In genomic region chrX:11689989-11690405, GRCm38 (mm10) we compare ENCODE assay signal across 9 mouse cellular contexts.
DNase-seq lines count a peak whose midpoint lies in the region; ATAC-seq and TF ChIP-seq lines count a peak whose summit lies in the region.
"Had no signal": no experiment of that assay in that cellular context is flagged by ENCODE, and none has a peak within 500 bp of the region (broad histone marks: within the 10 kb centered on the region; RNA-seq: fewer than 3 reads in every experiment).

No protein-coding gene starts in this region.

- H3K27ac ChIP-seq in midbrain, embryonic 14.5 days (replicated peaks; ENCODE audit: low read depth, low read length): peak overlapping the region; percentile 20; the same call in 1 of the 2 replicates
- H3K27ac ChIP-seq in midbrain, postnatal 0 days (ENCODE audit: low read depth, low read length): no peak overlapping the region
- H3K27ac ChIP-seq in forebrain, embryonic 16.5 days (ENCODE audit: low read length): no peak overlapping the region
- H3K27ac ChIP-seq in lung, postnatal 0 days (ENCODE audit: low read length): no peak overlapping the region

- H3K9me3 ChIP-seq in midbrain, embryonic 14.5 days (ENCODE audit: control insufficient read depth, low read length): no peaks in the 10 kb centered on the region
- H3K9me3 ChIP-seq in midbrain, postnatal 0 days (ENCODE audit: low read length): no peaks in the 10 kb centered on the region
- no peaks in the 10 kb centered on the region for H3K9me3 ChIP-seq in forebrain, embryonic 16.5 days (ENCODE audit: control insufficient read depth, low read length)
- H3K9me3 ChIP-seq in lung, postnatal 0 days (ENCODE audit: low read length): no peaks in the 10 kb centered on the region

- H3K4me3 ChIP-seq in midbrain, embryonic 14.5 days (replicated peaks; ENCODE audit: low read depth, low read length): no peak overlapping the region
- H3K4me3 ChIP-seq in midbrain, postnatal 0 days (ENCODE audit: low read depth, low read length): no peak overlapping the region
- 0 out of 2 replicates have a peak overlapping the region, but pooled peaks have one; percentile 8 for H3K4me3 ChIP-seq in forebrain, embryonic 16.5 days (replicated peaks; ENCODE audit: low read length)
- no peak overlapping the region for H3K4me3 ChIP-seq in lung, postnatal 0 days (ENCODE audit: low read depth, low read length)

- DNase-seq in midbrain, embryonic 14.5 days: no peak
- no peak for DNase-seq in midbrain, postnatal 0 days (ENCODE audit: low spot score)
- peak; percentile 5 for DNase-seq in lung, postnatal 0 days (ENCODE audit: low spot score)
- DNase-seq in thymus, postnatal 25 days: peak; percentile 20
- no peak for DNase-seq in adrenal gland, postnatal 10 days
- DNase-seq: cerebellum, adult 11-12 months; heart, postnatal 4 days had no signal

- no peaks in the 10 kb centered on the region for H3K36me3 ChIP-seq in midbrain, embryonic 14.5 days (ENCODE audit: control insufficient read depth, insufficient read depth, low read length)
- no peaks in the 10 kb centered on the region for H3K36me3 ChIP-seq in midbrain, postnatal 0 days (ENCODE audit: insufficient read depth, low read length)
- no peaks in the 10 kb centered on the region for H3K36me3 ChIP-seq in forebrain, embryonic 16.5 days (ENCODE audit: control insufficient read depth, insufficient read depth)
- H3K36me3 ChIP-seq in lung, postnatal 0 days (ENCODE audit: insufficient read depth, low read length): no peaks in the 10 kb centered on the region

- H3K9ac ChIP-seq in midbrain, embryonic 14.5 days (replicated peaks; ENCODE audit: low read length): no peak overlapping the region; the same call in 1 of the 2 replicates
- no peak overlapping the region for H3K9ac ChIP-seq in midbrain, postnatal 0 days (replicated peaks; ENCODE audit: low read length, poor library complexity, severe bottlenecking)
- no peak overlapping the region for H3K9ac ChIP-seq in forebrain, embryonic 16.5 days (replicated peaks; ENCODE audit: low read depth, low read length)
- no peak overlapping the region for H3K9ac ChIP-seq in lung, postnatal 0 days (replicated peaks; ENCODE audit: low read depth)

- H3K4me1 ChIP-seq in midbrain, embryonic 14.5 days (ENCODE audit: control insufficient read depth, insufficient read depth, low read length): no peaks in the 10 kb centered on the region
- H3K4me1 ChIP-seq in midbrain, postnatal 0 days (ENCODE audit: insufficient read depth, low read length): no peaks in the 10 kb centered on the region; the same call in 1 of the 2 replicates
- peaks cover 9% of the 10 kb centered on the region for H3K4me1 ChIP-seq in forebrain, embryonic 16.5 days (replicated peaks; ENCODE audit: control insufficient read depth, insufficient read depth, low read length)
- no peaks in the 10 kb centered on the region for H3K4me1 ChIP-seq in lung, postnatal 0 days (ENCODE audit: insufficient read depth, low read depth, low read length)

- TF ChIP-seq EP300 in lung, postnatal 0 days (IDR thresholded peaks at IDR 0.05): no peak

- WGBS in midbrain, embryonic 14.5 days: 49% methylated on average over 18 of the region's 18 CpGs
- WGBS in midbrain, postnatal 0 days: 52% methylated on average over 18 of the region's 18 CpGs
- WGBS in forebrain, embryonic 16.5 days: 30% methylated on average over 18 of the region's 18 CpGs
- 35% methylated on average over 18 of the region's 18 CpGs for WGBS in lung, postnatal 0 days

- no peak overlapping the region for H3K4me2 ChIP-seq in midbrain, embryonic 14.5 days (ENCODE audit: low read length)
- H3K4me2 ChIP-seq in midbrain, postnatal 0 days (ENCODE audit: low read depth, low read length, poor library complexity, severe bottlenecking): no peak overlapping the region
- peak overlapping the region; percentile 43 for H3K4me2 ChIP-seq in forebrain, embryonic 16.5 days (ENCODE audit: low read length)
- H3K4me2 ChIP-seq in lung, postnatal 0 days (replicated peaks; ENCODE audit: low read depth, low read length): peak overlapping the region; percentile 41

- ATAC-seq in midbrain, embryonic 14.5 days (ENCODE audit: low FRiP score, low TSS enrichment): no peak
- ATAC-seq in midbrain, postnatal 0 days (ENCODE audit: low FRiP score): no peak
- peak; percentile 36; the same call in 1 of the 2 replicates for ATAC-seq in forebrain, embryonic 16.5 days
- ATAC-seq in lung, postnatal 0 days: 0 out of 2 replicates have a peak, but pooled peaks have one; percentile 17
- no peak for ATAC-seq in inflammation-experienced regulatory T-cells, adult 6 months

- no peaks in the 10 kb centered on the region for H3K27me3 ChIP-seq in midbrain, embryonic 14.5 days (ENCODE audit: control insufficient read depth, insufficient read depth, low read length)
- no peaks in the 10 kb centered on the region for H3K27me3 ChIP-seq in midbrain, postnatal 0 days (ENCODE audit: insufficient read depth, low read length)
- no peaks in the 10 kb centered on the region for H3K27me3 ChIP-seq in forebrain, embryonic 16.5 days (replicated peaks; ENCODE audit: control insufficient read depth, insufficient read depth, low read length)
- no peaks in the 10 kb centered on the region for H3K27me3 ChIP-seq in lung, postnatal 0 days (replicated peaks; ENCODE audit: insufficient read depth, low read length)

- TF ChIP-seq CTCF in midbrain, postnatal 0 days (IDR thresholded peaks at IDR 0.05): no peak
- TF ChIP-seq CTCF in lung, postnatal 0 days (IDR thresholded peaks at IDR 0.05): no peak

Comparison
In these comparisons a context has a peak if more than half of its experiments do, and no peak if none do; other contexts are left out.
1. ATAC-seq: peak in forebrain, embryonic 16.5 days (single experiment) and lung, postnatal 0 days (single experiment); none in midbrain, embryonic 14.5 days (single experiment), midbrain, postnatal 0 days (single experiment) and inflammation-experienced regulatory T-cells, adult 6 months (single experiment).
2. DNase-seq: peak in lung, postnatal 0 days (single experiment) and thymus, postnatal 25 days (single experiment); none in midbrain, embryonic 14.5 days (single experiment), midbrain, postnatal 0 days (single experiment) and adrenal gland, postnatal 10 days (single experiment).
3. H3K4me2 ChIP-seq: peak in forebrain, embryonic 16.5 days (single experiment) and lung, postnatal 0 days (single experiment); none in midbrain, embryonic 14.5 days (single experiment) and midbrain, postnatal 0 days (single experiment).